Mouse (Mus musculus) embryonic facial prominence, embryonic 15.5 days (tissue): Measurements from ENCODE around the gene Mdm1. TPM values are rescaled to one million over a fixed set of nuclear protein-coding genes. Genes with fewer than 3 reads are reported as not detected.

Experiments
- ATAC-seq: fragments of 200-750 bp; cut with Nextera tagmentation; 2 replicates; pipeline ENCODE4 v1.8.0; 2017; ENCODE audit warnings: low read depth, moderate TSS enrichment; ENCODE audit not compliant: insufficient number of reproducible peaks, low FRiP score, low TSS enrichment
- H3K27ac ChIP-seq: fragments of 300-500 bp; sonication (generic); replicated peaks from 2 replicates; pipeline ENCODE4 v1.5.1; 2015; ENCODE audit warnings: mild to moderate bottlenecking, inconsistent platforms
- H3K27me3 ChIP-seq: fragments of 300-500 bp; sonication (generic); 2 replicates; pipeline ENCODE4 v1.6.1; 2015; ENCODE audit warnings: inconsistent platforms
- H3K36me3 ChIP-seq: fragments of 300-500 bp; sonication (generic); 2 replicates; pipeline ENCODE4 v1.6.1; 2015; ENCODE audit warnings: mild to moderate bottlenecking, inconsistent platforms
- H3K4me1 ChIP-seq: fragments of 300-500 bp; sonication (generic); 2 replicates; pipeline ENCODE4 v1.6.1; 2015; ENCODE audit warnings: inconsistent platforms
- H3K4me2 ChIP-seq: fragments of 300-500 bp; sonication (generic); replicated peaks from 2 replicates; pipeline ENCODE4 v1.6.1; 2015; ENCODE audit warnings: mild to moderate bottlenecking, inconsistent platforms
- H3K4me3 ChIP-seq: fragments of 300-500 bp; sonication (generic); replicated peaks from 2 replicates; pipeline ENCODE4 v1.5.1; 2015; ENCODE audit warnings: mild to moderate bottlenecking, inconsistent platforms
- H3K9ac ChIP-seq: fragments of 300-500 bp; sonication (generic); 2 replicates; pipeline ENCODE4 v1.6.1; 2015; ENCODE audit warnings: inconsistent platforms
- H3K9me3 ChIP-seq: fragments of 300-500 bp; sonication (generic); replicated peaks from 2 replicates; pipeline ENCODE4 v1.6.1; 2016; ENCODE audit warnings: inconsistent platforms
- WGBS: fragments of 180-500 bp; shearing (Covaris S2); methylation state at CpG from one replicate; pipeline ENCODE4 v1.1.7; 2015; 5-methylcytosine and 5-hydroxymethylcytosine counted together
- polyA plus RNA-seq: library from polyadenylated mRNA; unstranded; fragments of >200 nt; fragmentation: Nextera tagmentation; extraction: Ambion mirVana; gene quantifications from 2 replicates; pipeline ENCODE4 v1.2.1, GENCODE M21; 2015

Gene Mdm1
- polyA plus RNA-seq, 1 experiment from 2014 or later, result 42.1 TPM

- H3K27ac ChIP-seq, result no peak overlapping the region
- no peaks in the 10 kb centered on the region for H3K36me3 ChIP-seq
- H3K27me3 ChIP-seq, result peaks cover 9% of the 10 kb centered on the region
- H3K9me3 ChIP-seq, result no peaks in the 10 kb centered on the region
- H3K4me1 ChIP-seq, result 0 out of 2 replicates have a peak, but pooled peaks cover 5% of the 10 kb centered on the region
- WGBS, result 91% methylated on average over 7 of the region's 7 CpGs
- no peak overlapping the region for H3K9ac ChIP-seq
- ATAC-seq, result no peak
- no peak overlapping the region for H3K4me3 ChIP-seq
- no peak overlapping the region for H3K4me2 ChIP-seq
Observed at GRCm38 (mm10) chr10:118125236-118125635, 16.4 kb upstream of the Mdm1 start.

DNA sequence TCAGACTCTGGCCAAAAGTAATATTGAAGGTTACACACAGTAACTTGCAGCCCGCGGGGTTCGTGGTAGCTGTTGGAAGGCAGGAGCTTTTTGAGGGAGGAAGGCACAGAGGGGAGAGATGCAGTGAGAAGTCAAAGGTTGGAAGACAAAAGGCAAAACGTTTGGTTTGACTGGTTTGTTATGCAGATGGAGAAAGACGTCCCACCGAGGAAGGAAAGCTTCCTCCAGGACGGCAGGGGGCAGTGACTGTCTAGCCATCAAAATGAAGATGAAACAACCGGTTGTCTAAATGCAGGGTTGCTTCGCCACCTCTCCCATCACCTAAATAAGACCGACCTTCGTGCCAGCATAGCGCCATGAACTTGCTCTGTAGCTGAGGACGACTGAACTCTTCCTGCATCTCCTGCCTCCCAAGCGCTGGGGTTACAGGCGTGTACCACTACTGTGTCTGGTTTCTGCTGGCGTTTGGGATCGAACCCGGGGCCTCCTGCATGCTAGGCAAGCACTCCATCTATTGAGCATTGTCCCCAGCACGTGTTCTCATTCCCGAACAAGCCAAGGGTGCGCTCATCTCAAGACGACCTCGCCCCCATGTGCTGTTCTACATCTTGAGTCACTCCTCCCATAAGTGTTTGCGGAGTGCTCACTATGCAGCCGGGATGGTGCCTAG, 15.7 kb upstream of the Mdm1 start:
- no peak overlapping the region for H3K27ac ChIP-seq
- H3K4me1 ChIP-seq, result 0 out of 2 replicates have a peak, but pooled peaks cover 5% of the 10 kb centered on the region
- H3K27me3 ChIP-seq, result peaks cover 9% of the 10 kb centered on the region
- WGBS, result 81% methylated on average over 25 of the region's 25 CpGs
- H3K36me3 ChIP-seq, result no peaks in the 10 kb centered on the region
- H3K4me2 ChIP-seq, result no peak overlapping the region
- ATAC-seq, result no peak
- H3K4me3 ChIP-seq, result no peak overlapping the region
- no peaks in the 10 kb centered on the region for H3K9me3 ChIP-seq
- no peak overlapping the region for H3K9ac ChIP-seq

GRCm38 (mm10) chr10:118129001-118129682, 12.5 kb upstream of the Mdm1 start:
- no peak overlapping the region for H3K4me3 ChIP-seq

GRCm38 (mm10) chr10:118130016-118130415, 11.6 kb upstream of the Mdm1 start:
- Histone ChIP-seq H3K36me3 (no peaks in the 10 kb centered on the region), H3K4me1 (no peaks in the 10 kb centered on the region), H3K27me3 (peaks cover 9% of the 10 kb centered on the region), H3K9me3 (no peaks in the 10 kb centered on the region), H3K4me2 (no peak overlapping the region), H3K4me3 (no peak overlapping the region), H3K9ac (no peak overlapping the region), H3K27ac (no peak overlapping the region)
- ATAC-seq, result no peak
- WGBS, result 43% methylated on average over 2 of the region's 2 CpGs

More at GRCm38 (mm10) chr10:118129001-118129682, 12.5 kb upstream of the Mdm1 start:
- H3K27ac ChIP-seq, result no peak overlapping the region
- H3K27me3 ChIP-seq, result peaks cover 9% of the 10 kb centered on the region
- 43% methylated on average over 20 of the region's 20 CpGs for WGBS
- H3K9me3 ChIP-seq, result no peaks in the 10 kb centered on the region
- no peak overlapping the region for H3K9ac ChIP-seq
- no peak overlapping the region for H3K4me2 ChIP-seq
- H3K4me1 ChIP-seq, result no peaks in the 10 kb centered on the region
- ATAC-seq, result no peak
- H3K36me3 ChIP-seq, result no peaks in the 10 kb centered on the region

DNA sequence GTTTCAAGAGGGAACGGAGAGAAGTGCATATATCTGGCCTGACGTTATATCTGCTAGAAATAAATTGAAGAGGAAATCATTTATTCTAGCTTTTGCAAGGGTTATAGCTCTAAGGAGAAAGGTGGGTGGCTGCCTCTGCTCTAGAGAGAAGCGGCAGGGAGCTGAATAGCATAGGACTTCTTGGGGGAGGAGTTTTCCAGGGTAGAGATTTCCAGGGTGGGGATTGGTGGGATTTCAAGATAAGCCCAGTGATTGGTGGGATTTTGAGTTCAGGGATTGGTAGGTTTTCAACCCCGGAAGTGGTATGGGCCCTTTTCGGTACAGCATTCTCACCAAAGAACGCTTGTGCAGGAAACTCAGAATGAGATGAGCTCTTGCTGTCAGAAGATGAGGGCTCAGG, 8.6 kb upstream of the Mdm1 start:
- no peaks in the 10 kb centered on the region for H3K4me1 ChIP-seq
- H3K27me3 ChIP-seq, result peaks cover 9% of the 10 kb centered on the region
- no peak overlapping the region for H3K27ac ChIP-seq
- H3K4me3 ChIP-seq, result no peak overlapping the region
- no peak overlapping the region for H3K9ac ChIP-seq
- H3K9me3 ChIP-seq, result no peaks in the 10 kb centered on the region
- no peak for ATAC-seq
- H3K36me3 ChIP-seq, result no peaks in the 10 kb centered on the region
- H3K4me2 ChIP-seq, result 0 out of 2 replicates have a peak overlapping the region, but pooled peaks have one; percentile 0
- WGBS, result 71% methylated on average over 6 of the region's 6 CpGs

GRCm38 (mm10) chr10:118138508-118138907, 3.1 kb upstream of the Mdm1 start:
- Histone ChIP-seq H3K4me3 (no peak overlapping the region), H3K9ac (no peak overlapping the region)

DNA sequence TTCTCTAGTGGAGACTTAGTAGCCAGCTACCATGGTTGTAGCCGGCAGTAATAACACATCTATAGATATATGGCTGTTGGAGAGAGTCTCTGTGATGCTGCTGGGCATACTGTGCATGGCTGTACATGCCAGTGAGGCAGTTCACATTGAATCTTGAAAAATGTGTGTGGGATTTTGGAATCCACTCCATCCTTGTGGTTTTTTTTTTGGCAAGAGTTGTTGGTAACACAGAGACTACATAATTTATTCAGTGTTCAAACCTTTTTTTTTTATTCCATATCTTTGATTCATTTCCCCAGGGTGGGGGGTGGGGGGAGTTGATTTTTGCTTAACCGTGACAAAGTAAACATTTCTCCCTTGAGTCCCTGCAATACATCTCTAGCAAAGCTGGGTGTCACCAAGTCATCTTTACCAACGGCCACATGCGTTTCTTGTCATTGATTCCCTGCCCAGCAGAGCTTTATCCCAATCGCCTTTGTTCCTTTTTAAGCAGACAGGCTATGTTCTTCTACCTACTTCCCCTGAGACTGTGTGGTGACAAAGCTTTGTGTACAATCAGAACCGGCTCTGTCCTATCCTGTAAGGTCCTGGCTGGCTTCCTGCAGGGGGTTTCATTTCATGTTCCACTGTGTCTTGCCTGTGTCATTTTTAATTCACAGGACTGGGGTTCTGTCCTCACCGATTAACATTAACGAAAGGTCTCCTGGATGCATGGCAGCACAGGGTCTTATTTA, 1.6 kb upstream of the Mdm1 start:
- peaks cover 14% of the 10 kb centered on the region for H3K4me1 ChIP-seq
- H3K27me3 ChIP-seq, result no peaks in the 10 kb centered on the region
- ATAC-seq, result no peak
- no peak overlapping the region for H3K9ac ChIP-seq
- no peak overlapping the region for H3K27ac ChIP-seq
- H3K36me3 ChIP-seq, result no peaks in the 10 kb centered on the region
- WGBS, result 72% methylated on average over 8 of the region's 8 CpGs
- H3K9me3 ChIP-seq, result no peaks in the 10 kb centered on the region
- no peak overlapping the region for H3K4me3 ChIP-seq
- H3K4me2 ChIP-seq, result no peak overlapping the region

More at GRCm38 (mm10) chr10:118138508-118138907, 3.1 kb upstream of the Mdm1 start:
- no peak for ATAC-seq
- Histone ChIP-seq H3K4me1 (peaks cover 14% of the 10 kb centered on the region), H3K4me2 (no peak overlapping the region), H3K27ac (no peak overlapping the region), H3K27me3 (no peaks in the 10 kb centered on the region), H3K36me3 (no peaks in the 10 kb centered on the region), H3K9me3 (no peaks in the 10 kb centered on the region)
- WGBS, result 90% methylated on average over 11 of the region's 11 CpGs

- Histone ChIP-seq H3K4me2 (peak overlapping the region; percentile 85), H3K4me3 (peak overlapping the region; percentile 87), H3K4me1 (peaks cover 14% of the 10 kb centered on the region), H3K36me3 (peaks cover 8% of the 10 kb centered on the region; the same call in 1 of the 2 replicates), H3K27ac (peak overlapping the region; percentile 48; the same call in 1 of the 2 replicates), H3K9ac (peak overlapping the region; percentile 55), H3K27me3 (no peaks in the 10 kb centered on the region), H3K9me3 (no peaks in the 10 kb centered on the region)
- 1% methylated on average over 53 of the region's 53 CpGs for WGBS
- peak; percentile 58; the same call in 1 of the 2 replicates for ATAC-seq
Observed at GRCm38 (mm10) chr10:118141884-118142801, 532 bp downstream of the Mdm1 start.

GRCm38 (mm10) chr10:118149381-118149780, 7.8 kb downstream of the Mdm1 start:
- Histone ChIP-seq H3K9me3 (no peaks in the 10 kb centered on the region), H3K27me3 (no peaks in the 10 kb centered on the region), H3K36me3 (peaks cover 28% of the 10 kb centered on the region), H3K9ac (no peak overlapping the region), H3K4me2 (no peak overlapping the region), H3K4me3 (no peak overlapping the region), H3K27ac (no peak overlapping the region), H3K4me1 (no peaks in the 10 kb centered on the region)
- ATAC-seq, result no peak
- WGBS, result 59% methylated on average over 5 of the region's 5 CpGs

DNA sequence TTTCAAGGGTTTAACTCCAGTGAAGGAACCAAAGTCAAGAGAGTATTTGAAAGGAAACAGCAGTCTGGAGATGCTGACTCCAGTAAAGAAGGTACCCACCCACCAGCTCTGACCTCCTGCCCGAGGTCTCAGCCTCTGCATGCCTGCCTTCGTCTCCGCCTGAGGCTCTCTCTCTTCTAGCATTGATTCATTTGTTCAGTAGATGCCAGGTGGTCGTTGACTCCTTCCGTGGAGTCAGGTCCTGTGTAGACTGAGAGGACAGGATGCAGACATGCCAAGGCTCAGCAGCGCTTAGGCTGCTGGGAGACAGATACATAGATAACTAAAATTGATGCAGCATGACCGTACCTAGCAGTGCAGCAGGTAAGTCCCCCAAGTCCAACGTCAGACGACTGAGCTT, 9.3 kb downstream of the Mdm1 start:
- 81% methylated on average over 9 of the region's 9 CpGs for WGBS
- Histone ChIP-seq H3K36me3 (peaks cover 30% of the 10 kb centered on the region), H3K4me3 (no peak overlapping the region), H3K9me3 (no peaks in the 10 kb centered on the region), H3K4me1 (no peaks in the 10 kb centered on the region), H3K4me2 (no peak overlapping the region), H3K9ac (no peak overlapping the region), H3K27me3 (no peaks in the 10 kb centered on the region), H3K27ac (no peak overlapping the region)
- no peak for ATAC-seq
